Mouse (Mus musculus): Measurements from ENCODE around the gene Hoxb4.

Hoxb4 gene

GRCm38 (mm10) chr11:96298895-96299667 is 19.0 kb upstream of the Hoxb4 start:
- DNase-seq (ENCODE audit: low spot score in 2 of 2) = no peak

GRCm38 (mm10) chr11:96299781-96300180 is 18.3 kb upstream of the Hoxb4 start:
- DNase-seq (ENCODE audit: low spot score in 2 of 2) = no peak

GRCm38 (mm10) chr11:96300354-96301063 is 17.6 kb upstream of the Hoxb4 start:
- no peak for DNase-seq (ENCODE audit: low spot score in 2 of 2)

- no peak for DNase-seq (ENCODE audit: low spot score in 2 of 2)
Observed at GRCm38 (mm10) chr11:96301064-96301431, 17.0 kb upstream of the Hoxb4 start.

GRCm38 (mm10) chr11:96301837-96302236 is 16.2 kb upstream of the Hoxb4 start:
- no peak for DNase-seq (ENCODE audit: low spot score in 2 of 2)

GRCm38 (mm10) chr11:96302381-96303150 is 15.5 kb upstream of the Hoxb4 start:
- DNase-seq (ENCODE audit: low spot score in 2 of 2) = no peak

- peak in 1 of 2 experiments; percentile 71 for DNase-seq (ENCODE audit: low spot score in 2 of 2)
Observed at GRCm38 (mm10) chr11:96303151-96304099, 14.6 kb upstream of the Hoxb4 start, which contains the start of gene Hoxb5. Hoxb5 (plus strand) TSS chr11:96303336.

GRCm38 (mm10) chr11:96304381-96305195 is 13.5 kb upstream of the Hoxb4 start:
- DNase-seq (ENCODE audit: low spot score in 2 of 2) = no peak

GRCm38 (mm10) chr11:96305505-96306182 is 12.4 kb upstream of the Hoxb4 start:
- DNase-seq (ENCODE audit: low spot score in 2 of 2) = no peak

GRCm38 (mm10) chr11:96306183-96306907 is 11.7 kb upstream of the Hoxb4 start:
- DNase-seq (ENCODE audit: low spot score in 2 of 2) = peak in 1 of 2 experiments; percentile 13

GRCm38 (mm10) chr11:96306908-96307269 is 11.2 kb upstream of the Hoxb4 start:
- peak in 1 of 2 experiments; percentile 11 for DNase-seq (ENCODE audit: low spot score in 2 of 2)

GRCm38 (mm10) chr11:96308763-96309162 is 9.3 kb upstream of the Hoxb4 start:
- DNase-seq (ENCODE audit: low spot score in 2 of 2) = no peak

GRCm38 (mm10) chr11:96309288-96309687 is 8.8 kb upstream of the Hoxb4 start:
- DNase-seq (ENCODE audit: low spot score in 2 of 2) = peak in 1 of 2 experiments; percentile 8

GRCm38 (mm10) chr11:96310183-96310938 is 7.7 kb upstream of the Hoxb4 start:
- no peak for DNase-seq (ENCODE audit: low spot score in 2 of 2)

- peak in 1 of 2 experiments; percentile 32 for DNase-seq (ENCODE audit: low spot score in 2 of 2)
Observed at GRCm38 (mm10) chr11:96311097-96311496, 7.0 kb upstream of the Hoxb4 start.

- peak in 1 of 2 experiments; percentile 40 for DNase-seq (ENCODE audit: low spot score in 2 of 2)
Observed at GRCm38 (mm10) chr11:96311520-96312417, 6.3 kb upstream of the Hoxb4 start.

GRCm38 (mm10) chr11:96313134-96313533 is 4.9 kb upstream of the Hoxb4 start:
- no peak for DNase-seq (ENCODE audit: low spot score in 2 of 2)
